Mouse (Mus musculus): Measurements from ENCODE around the gene Nutm1.
A peak's percentile ranks its signal among the peaks of the same experiment; 100 is the strongest.

The Nutm1 gene

DNA sequence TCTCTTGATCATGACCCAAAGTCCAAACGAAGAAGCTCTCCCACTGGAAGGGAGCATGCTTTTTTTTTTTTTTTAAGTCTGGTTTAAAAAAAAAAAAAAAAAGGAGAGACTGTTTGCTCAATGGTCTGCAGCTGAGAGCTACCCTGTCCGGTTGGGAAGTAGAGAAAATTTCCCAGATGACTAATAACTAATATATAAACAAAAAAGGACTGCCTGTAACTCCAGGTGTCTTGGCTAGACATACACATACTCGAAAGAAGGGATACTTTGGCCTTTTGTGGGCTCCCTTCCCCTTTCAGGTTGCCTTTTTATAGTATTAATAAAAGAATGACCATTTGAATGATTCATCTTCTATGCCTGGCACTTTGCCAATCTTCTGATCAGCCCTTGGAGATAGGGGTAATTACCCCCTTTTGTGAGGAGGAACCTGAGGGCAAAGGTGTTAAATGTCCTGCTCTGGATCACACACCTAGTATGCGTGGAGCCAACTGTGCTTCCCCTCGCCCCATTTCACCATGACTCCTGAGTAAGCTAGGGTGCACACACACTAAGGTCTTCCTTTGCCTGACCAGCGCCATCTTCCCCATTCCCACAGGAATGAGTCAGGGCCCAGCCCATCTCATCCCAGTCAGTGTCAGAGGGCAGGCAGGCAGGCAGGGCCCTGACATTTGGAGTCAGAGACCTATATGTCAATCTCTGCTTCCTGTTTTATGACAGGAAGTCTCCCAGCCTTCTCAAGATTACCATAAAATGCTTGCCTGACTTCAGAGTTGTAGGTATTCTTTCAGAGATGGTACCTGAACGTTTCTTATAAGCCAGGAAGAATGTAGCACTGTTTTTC is 4.2 kb downstream of the Nutm1 start:
- DNase-seq = no peak

DNA sequence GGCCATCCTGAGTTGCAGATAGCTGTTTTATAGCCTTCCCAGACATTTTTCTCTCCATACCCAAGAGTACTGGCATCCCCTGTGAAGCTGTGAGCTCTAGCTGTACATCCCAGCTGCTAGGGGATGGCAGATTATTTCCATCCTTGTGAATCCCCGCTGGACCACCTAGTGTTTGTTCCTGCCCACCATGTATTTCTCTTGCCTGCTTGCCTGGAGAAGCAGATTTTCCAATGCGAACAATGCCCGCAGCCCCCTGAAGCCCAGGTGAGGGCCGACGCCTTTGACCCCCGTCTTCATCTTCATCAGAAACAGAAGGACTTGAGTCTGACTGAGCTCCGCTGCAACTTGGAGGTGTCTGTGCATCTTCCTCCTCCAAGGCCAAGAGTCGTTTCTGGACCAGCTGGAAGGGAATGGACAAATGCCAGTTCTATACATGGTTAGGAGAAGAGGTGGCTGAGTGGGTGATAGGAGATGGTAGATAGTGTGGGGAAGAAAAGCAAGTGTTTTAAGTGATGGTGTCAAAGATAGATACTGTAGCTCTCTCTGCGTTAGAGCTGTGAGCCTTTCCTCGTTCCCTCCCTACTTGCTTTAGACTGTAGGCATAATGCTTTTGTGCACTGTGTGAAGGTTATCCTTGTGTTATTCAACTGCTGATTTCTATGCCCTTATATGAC is 9.2 kb downstream of the Nutm1 start:
- DNase-seq = no peak

DNA sequence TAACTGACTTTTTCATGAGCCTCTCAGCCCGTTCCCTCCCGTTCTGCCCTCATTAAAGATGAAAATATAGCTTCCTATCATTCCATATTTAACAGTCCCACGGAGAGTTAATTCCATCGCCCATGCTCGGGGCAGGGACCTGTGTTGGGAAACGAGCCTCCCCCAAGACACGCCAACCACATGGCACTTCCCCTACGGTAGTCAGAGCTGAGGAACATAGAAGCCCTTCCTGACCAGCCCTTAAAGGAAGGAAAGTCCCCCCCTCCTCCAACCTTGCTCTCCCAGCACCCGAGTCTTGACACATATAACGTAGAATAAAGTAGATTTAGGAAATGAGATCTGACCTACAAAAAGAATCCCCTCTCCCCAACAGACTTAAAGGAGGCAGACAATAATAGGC is 11.8 kb downstream of the Nutm1 start:
- no peak for DNase-seq

DNA sequence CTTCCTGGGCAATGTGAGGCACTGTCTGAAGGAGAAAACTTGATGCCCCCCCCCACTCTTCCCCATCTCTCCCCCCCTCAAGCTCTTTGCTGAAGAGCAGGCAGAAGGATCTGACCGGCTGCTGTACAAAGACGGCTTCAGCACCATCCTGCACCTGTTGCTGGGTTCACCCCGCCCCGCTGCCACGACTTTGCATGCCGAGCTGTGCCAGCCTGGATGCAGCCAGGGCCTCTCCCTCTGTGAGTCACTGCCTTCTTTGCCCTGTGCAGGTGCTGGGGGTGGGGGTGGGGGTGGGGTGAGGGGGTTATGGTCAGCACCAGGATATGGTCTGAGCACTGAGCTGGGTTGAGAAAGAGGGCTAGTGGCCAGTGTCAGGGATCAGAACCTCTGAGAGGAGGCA is 12.9 kb downstream of the Nutm1 start:
- no peak for DNase-seq

DNA sequence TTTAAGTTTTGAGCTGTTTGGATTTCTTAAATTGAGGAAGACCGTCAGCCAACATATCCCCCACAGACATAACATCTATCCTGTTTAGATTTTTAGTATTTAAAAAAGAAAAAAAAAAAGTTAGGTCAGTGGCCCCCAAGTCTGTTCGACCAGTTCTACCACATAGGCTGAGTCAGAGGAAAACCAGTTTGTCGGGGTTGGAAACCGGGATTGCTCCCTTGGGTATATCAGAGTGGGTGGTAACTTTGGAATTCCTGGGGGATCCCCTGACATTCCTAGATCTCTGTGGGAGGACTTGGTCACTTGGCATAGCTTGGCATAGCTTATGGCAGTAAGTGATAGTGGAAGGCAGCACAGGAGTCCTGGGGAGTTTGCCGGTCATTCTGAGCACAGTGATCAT is 13.8 kb downstream of the Nutm1 start:
- DNase-seq = no peak

DNA sequence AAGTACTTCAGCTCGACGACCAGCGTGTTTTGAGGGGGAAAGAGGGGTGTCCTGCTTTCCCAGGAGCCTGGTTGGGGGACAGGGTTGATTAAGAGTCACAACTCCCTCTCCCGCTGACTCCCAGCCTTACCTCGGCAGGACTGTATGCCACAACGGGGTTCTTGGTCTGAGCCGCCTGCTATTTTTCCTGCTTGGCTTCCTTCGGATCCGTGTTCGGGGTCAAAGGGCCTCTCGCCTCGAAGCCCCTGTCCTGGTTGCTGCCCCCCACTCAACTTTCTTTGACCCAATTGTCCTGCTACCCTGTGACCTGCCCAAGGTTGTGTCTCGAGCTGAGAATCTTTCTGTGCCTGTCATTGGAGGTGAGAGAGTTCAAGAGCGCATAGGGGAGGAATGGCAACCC is 17.3 kb downstream of the Nutm1 start:
- DNase-seq = no peak

DNA sequence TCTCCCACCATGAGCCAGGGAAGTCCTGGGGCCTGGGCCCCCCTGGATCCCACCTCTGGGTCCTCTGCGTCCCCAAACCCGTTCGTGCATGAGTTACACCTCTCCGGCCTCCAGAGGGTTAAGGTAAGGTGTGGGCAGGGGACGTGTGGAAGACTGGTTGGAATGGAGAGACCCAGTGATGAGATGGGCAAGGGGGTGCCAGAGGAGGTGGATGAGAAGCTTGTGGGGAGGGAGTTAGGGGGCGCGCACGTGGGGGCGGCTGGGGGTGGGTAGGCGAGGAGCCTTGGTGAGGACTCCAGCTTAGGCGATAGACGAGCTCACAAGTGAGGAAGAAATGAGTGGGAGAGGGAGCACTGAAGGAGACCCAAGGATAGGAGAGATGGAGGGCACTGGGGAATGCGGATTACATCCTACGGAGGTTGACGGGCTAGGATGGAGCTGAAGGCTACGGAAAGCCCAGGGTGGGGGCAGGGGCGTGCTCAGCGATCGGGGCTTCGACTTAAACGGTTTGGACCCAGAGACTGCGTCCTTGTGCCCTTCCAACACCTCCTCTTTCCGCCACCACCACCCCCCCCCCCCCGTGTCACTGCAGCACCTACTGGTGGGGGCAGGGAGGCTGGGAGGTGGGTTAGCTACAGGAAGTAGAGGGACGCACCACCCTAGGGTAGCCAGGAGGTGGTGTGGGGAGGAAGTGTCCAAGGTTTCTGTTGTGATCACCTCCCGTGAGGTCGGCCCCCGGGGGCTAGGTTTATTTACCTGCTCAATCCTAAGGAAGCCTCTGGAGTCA is 19.0 kb downstream of the Nutm1 start:
- DNase-seq = peak; percentile 54

DNA sequence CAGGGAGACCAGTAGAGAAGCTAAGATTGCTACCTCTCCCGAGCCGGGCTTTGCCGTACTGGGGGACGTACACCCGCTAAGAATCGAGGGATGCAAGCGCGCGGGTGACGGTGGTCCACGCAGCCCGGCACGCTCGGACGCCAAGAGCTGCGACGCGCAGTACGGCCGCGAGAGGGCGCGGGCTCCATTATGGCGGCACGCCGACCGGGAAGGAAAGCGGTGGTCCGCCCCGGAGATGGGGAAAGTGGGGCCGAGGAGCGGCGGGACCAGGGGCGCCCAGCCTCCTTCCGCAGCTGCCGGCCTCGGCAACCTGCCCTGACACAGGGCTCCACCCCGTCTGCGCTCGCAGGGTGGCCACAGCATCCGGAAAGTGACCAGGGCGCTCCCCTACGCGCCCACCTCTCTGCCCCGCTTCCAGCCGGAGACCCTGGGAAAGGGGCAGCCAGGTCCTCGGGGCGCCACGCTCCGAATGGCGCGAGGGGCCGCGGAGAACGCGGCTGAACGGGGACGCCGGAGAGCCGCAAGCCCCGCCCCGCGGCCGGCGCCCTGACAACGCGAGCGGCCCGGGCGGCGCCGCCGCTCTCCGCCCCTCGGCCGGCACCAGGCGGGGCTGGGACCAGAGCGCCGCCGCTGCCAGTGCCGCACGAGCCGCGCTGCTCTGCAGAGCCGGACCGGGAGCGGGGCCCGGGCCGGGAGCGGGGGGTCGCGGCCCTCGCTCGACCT is 19.7 kb downstream of the Nutm1 start, which contains the start of gene Lpcat4:
TSS of gene Lpcat4 (plus strand) at position 257 of the 723 bp plus-strand sequence.
- peak; percentile 89 for DNase-seq

DNA sequence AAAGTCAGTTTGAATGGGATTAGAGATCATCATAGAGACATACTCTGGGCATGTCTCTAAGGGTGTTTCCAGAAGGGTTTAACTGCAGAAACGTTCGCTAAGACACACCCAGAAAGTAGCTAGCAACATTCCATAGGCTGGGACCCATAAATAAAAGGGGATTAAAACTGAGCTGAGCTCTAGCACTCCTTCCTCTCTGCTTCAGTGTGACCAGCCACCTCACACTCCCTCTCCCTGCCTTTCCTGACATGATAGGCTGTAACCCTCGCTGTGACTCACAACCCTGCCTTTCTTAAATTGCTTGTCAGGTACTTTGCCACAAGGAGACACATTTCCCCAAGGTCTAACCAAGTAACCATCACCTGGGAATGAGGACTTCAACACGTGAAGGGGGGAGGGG is 21.1 kb downstream of the Nutm1 start:
- no peak for DNase-seq

DNA sequence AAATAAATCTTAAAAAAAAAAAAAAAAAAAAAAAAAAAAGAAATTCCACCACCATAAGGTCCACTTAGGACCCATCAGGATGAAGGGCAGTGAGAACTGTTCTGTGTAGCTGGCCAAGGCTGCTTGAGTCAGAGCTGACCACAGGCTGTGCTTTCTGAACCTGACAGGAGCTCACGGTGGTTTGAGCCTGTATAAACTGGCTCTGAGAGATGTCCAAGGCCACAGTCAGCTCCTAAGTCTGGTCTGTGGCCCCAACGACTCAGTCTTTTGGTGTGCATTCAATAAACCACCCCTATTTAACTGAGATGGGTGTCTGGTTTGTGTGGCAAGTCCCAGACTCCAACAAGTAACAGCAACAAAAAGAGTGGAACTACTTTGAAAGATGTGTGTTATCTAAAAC is 22.5 kb downstream of the Nutm1 start:
- DNase-seq = no peak

DNA sequence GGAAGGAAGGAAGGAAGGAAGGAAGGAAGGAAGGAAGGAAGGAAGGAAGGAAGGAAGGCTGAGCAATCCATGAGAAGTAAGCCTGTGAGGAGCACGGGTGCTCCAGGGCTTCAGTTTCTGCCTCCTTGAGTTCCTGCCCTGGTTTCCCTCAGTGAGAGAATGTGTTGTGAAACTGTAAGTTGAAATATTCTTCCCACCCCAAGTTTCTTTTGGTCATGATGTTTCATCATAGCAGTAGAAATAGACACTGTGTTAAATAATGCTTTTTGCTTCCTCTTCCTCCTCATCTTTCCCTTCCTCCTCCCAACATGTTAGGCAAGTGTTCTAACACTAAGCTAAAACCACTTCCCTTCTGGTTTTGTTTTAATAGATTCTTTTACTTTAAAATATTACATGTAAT is 26.5 kb downstream of the Nutm1 start:
- no peak for DNase-seq

DNA sequence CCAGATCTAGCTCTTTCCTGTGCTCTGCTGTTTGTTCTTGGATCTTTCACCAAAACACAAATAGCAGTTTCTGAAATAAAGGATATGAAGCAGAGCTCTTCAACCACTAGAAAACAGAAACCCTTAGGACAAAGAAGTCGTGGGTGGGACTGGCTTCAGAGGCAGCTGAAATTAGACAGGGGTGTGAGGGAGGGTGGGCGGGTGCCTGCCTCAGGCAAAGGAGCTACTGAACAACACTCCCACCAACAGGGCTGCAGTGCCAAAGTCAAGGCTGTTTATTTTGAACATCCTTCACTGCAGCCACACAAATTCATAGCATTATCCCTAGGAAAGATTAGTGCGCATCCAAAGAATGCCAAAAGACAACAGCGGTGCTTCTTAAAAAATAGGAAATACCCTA is 34.7 kb downstream of the Nutm1 start:
- no peak for DNase-seq

DNA sequence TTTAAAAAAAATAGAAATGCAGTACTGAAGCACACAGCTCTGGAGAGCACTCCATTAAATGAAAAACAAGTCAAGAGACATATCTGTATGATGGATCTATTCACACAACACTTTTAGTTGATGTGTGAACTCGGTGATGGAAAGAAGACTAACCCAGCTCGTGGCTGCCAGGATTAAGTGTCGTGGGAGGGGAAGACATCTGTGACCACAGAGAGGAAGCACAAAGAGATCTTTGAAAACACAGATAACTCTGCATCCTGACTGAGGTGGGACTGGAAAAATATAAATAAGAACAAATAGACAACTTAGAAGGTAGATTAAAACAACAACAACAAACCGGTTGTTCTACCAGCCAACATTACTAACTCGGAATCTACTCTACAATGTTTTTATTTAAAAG is 36.5 kb downstream of the Nutm1 start:
- DNase-seq = no peak

DNA sequence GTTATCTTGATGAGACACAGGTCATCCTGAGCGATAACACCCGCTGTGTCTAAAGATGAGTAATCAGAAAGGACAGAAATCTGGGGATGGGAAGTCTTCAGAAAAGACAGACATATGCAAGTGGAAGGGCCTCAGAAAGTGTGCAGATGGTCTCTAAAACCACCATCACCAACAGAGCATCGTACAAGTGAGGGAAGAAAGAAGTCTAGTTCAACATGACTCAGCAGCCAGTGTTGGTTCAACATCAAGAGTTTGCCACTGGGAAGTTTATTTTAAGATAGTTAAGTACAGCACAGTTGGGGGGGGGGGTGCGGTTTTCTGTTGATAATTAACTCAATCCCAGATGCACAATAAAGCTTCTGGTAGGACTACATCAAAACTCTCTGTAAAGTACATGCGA is 38.2 kb downstream of the Nutm1 start:
- no peak for DNase-seq

DNA sequence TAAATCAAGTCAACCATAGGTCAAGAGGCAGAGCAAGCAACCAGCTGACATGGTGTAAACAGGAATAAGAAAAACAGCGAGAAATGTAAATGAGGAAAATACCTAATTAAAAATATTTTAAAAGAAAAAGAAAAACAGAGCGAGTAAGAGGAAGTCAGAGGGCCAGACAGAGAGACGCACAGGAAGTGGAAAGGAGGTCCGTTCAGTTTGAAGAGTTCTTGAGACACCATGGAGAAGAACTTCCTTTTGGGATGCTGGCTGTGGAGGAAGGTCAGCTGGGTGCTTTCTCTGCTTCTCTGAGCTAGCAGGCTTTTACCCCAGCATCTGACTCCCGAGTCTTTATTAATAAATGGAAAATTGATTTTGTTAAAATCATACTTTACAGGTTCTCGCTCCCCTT is 41.5 kb downstream of the Nutm1 start:
- no peak for DNase-seq

DNA sequence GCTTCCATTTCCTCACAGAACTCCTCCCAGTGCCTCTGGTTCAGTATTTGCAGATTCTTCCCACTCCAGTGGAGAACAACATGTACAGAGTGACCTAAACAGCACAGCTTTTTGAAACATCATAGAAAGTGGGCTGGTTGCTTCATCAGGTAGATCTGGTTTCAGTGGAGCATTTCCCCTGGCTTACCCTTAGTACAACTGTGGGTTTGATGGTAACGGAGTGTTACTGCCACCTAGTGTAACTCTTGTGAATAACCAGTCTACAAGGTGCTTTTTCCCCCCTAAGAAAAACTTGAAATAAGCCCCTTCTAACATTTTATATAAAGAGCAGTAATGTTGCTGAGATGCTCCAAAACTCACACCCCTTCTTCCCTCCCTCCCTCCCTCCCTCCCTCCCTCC is 43.1 kb downstream of the Nutm1 start:
- DNase-seq = no peak

DNA sequence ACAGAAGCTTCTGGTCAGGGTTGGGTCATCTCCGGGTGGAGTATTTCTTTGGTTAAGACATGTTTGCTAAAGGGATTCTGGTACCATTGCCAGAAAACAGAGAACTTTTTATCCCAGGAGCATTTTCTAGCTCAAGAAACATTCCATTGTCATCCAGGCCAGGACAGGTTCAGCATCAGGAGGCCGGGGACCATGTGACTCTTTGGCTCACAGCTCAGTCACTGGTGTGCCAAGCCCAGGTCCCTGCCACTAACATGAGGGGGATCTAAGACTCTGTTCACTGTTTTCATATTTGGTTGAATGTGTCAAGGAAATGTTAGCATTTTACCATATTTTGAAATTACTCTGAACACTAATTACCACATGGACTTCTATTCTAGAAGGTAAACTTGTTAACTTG is 48.4 kb downstream of the Nutm1 start:
- no peak for DNase-seq

DNA sequence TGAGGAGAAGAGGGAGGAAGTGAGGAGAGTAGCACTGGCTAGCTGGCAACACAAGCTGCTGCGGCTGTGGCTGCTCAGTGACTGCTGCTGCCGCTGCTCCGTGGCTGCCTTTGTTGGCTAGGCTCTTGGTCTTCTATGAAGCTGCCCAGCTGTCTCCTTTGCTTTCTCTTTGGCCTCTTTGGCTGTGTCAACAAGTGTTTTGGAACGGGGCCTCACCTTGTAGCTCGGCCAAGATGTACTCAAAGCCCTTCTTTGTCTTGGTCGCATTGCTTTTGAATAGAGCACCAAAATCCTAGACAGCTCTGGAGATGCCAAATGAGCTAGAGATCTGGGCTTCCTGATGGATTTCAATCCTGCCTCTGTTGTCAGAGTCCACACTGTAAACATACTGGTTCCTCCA is 48.9 kb downstream of the Nutm1 start:
- DNase-seq = peak; percentile 18

DNA sequence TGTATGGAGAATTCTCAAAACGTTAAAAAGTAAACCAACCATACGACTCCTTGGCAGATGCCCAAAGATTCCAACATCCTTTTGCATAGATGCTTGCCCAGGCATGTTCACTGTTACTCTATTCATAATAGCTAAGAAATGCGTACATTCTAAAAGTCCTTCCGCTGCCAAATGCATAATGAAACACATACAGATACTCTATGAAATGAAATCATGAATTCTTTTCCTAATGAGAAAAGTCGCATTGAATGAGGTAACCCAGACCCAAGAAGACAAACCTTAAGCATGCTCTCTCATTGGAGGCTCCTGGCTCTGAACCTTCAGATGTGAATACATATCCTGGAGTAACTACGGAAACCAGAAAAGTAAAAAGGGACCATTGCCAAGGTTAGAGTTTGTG is 56.0 kb downstream of the Nutm1 start:
- no peak for DNase-seq

All from cerebellum, adult 11 months (tissue).